Mouse (Mus musculus): ENCODE measurements around the gene Hid1. TPM values are rescaled to one million over a fixed set of nuclear protein-coding genes. Genes with fewer than 3 reads are reported as not detected.

The Hid1 gene
- polyA plus RNA-seq, 1 experiment from 2014 or later = 9.6 TPM

DNA sequence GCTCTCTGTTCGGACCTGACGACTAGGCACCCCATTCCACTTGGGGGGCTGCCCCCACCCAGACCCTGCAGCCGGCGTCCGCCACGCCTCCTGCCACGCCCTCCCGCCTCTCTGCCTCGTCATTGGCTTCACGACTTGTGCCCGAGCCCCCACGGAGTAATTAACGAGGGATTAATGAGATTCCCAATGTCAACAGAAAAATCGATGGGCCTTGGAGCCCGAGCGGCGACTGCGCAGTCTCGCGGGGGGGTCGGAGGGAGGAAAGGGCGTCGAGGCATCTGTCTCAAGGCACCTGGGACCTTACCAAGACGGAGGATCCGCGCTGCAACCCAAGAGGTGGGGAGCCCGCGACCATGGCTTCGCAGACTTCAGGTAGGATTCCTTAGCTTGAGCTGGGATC lies 33.0 kb downstream of the Hid1 start, which contains the start of gene Otop3:
Otop3 (plus strand) TSS at position 201 of the 400 bp plus-strand sequence.
- no peak for ATAC-seq (ENCODE audit: insufficient number of reproducible peaks, low FRiP score, low TSS enrichment, low read depth)
- Histone ChIP-seq H3K36me3 (no peaks in the 10 kb centered on the region), H3K4me2 (replicated peaks) (peak within 1 kb of the TSS; percentile 27), H3K4me1 (peaks cover 7% of the 10 kb centered on the region; the same call in 1 of the 2 replicates), H3K27me3 (peaks cover 76% of the 10 kb centered on the region), H3K4me3 (replicated peaks) (peak within 1 kb of the TSS; percentile 15; the same call in 1 of the 2 replicates), H3K9ac (no peak within 1 kb of the TSS), H3K9me3 (replicated peaks) (no peaks in the 10 kb centered on the region), H3K27ac (replicated peaks) (no peak within 1 kb of the TSS)
- 4% methylated on average over 29 of the region's 29 CpGs for WGBS

- WGBS = 61% methylated on average over 15 of the region's 15 CpGs
- no peak for ATAC-seq (ENCODE audit: insufficient number of reproducible peaks, low FRiP score, low TSS enrichment, low read depth)
- peaks cover 68% of the 10 kb centered on the region for H3K27me3 ChIP-seq
- no peaks in the 10 kb centered on the region for H3K9me3 ChIP-seq (replicated peaks)
- no peak overlapping the region for H3K9ac ChIP-seq
- H3K27ac ChIP-seq (replicated peaks) = no peak overlapping the region
- H3K36me3 ChIP-seq = no peaks in the 10 kb centered on the region
- peaks cover 3% of the 10 kb centered on the region; the same call in 1 of the 2 replicates for H3K4me1 ChIP-seq
- no peak overlapping the region for H3K4me3 ChIP-seq (replicated peaks)
- no peak overlapping the region for H3K4me2 ChIP-seq (replicated peaks)
Observed at GRCm38 (mm10) chr11:115329339-115329738, 38.2 kb downstream of the Hid1 start.

DNA sequence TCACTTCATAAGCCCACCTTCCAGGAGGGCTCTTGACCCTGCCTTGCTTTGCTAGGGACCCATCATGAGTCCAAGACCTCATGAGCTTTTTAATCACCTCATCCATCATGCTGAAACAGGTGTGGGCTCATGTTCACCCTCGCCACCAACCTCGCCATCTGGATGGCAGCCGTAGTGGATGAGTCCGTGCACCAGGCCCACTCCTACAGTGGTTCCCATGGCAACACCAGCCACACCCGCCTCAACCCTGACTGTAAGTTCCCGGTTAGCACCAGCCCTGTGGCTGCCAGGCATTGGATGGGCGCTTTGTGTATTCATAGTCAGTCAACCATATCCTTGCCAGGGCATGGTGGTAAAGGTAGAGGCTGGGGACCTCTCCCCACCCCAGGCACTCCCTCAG lies 40.8 kb downstream of the Hid1 start:
- Histone ChIP-seq H3K9me3 (replicated peaks) (no peaks in the 10 kb centered on the region), H3K4me2 (replicated peaks) (no peak overlapping the region), H3K36me3 (no peaks in the 10 kb centered on the region), H3K27me3 (peaks cover 70% of the 10 kb centered on the region), H3K4me3 (replicated peaks) (no peak overlapping the region), H3K9ac (no peak overlapping the region), H3K27ac (replicated peaks) (no peak overlapping the region), H3K4me1 (peaks cover 5% of the 10 kb centered on the region; the same call in 1 of the 2 replicates)
- WGBS = 56% methylated on average over 7 of the region's 7 CpGs
- no peak for ATAC-seq (ENCODE audit: insufficient number of reproducible peaks, low FRiP score, low TSS enrichment, low read depth)

GRCm38 (mm10) chr11:115323354-115323753 lies 44.2 kb downstream of the Hid1 start:
- H3K9ac ChIP-seq = no peak overlapping the region
- no peaks in the 10 kb centered on the region for H3K9me3 ChIP-seq (replicated peaks)
- H3K4me3 ChIP-seq (replicated peaks) = no peak overlapping the region
- peaks cover 12% of the 10 kb centered on the region; the same call in 1 of the 2 replicates for H3K4me1 ChIP-seq
- H3K36me3 ChIP-seq = no peaks in the 10 kb centered on the region
- ATAC-seq (ENCODE audit: insufficient number of reproducible peaks, low FRiP score, low TSS enrichment, low read depth) = no peak
- H3K27me3 ChIP-seq = peaks cover 84% of the 10 kb centered on the region
- H3K27ac ChIP-seq (replicated peaks) = no peak overlapping the region
- 17% methylated on average over 32 of the region's 32 CpGs for WGBS
- H3K4me2 ChIP-seq (replicated peaks) = no peak overlapping the region

- Histone ChIP-seq H3K9me3 (replicated peaks) (no peaks in the 10 kb centered on the region), H3K36me3 (no peaks in the 10 kb centered on the region), H3K27ac (replicated peaks) (no peak within 1 kb of the TSS), H3K4me1 (peaks cover 12% of the 10 kb centered on the region; the same call in 1 of the 2 replicates), H3K9ac (no peak within 1 kb of the TSS), H3K27me3 (peaks cover 89% of the 10 kb centered on the region), H3K4me2 (replicated peaks) (no peak within 1 kb of the TSS; the same call in 1 of the 2 replicates), H3K4me3 (replicated peaks) (0 out of 2 replicates have a peak within 1 kb of the TSS, but pooled peaks have one; percentile 3)
- WGBS = 4% methylated on average over 35 of the region's 35 CpGs
- ATAC-seq (ENCODE audit: insufficient number of reproducible peaks, low FRiP score, low TSS enrichment, low read depth) = no peak
Observed at GRCm38 (mm10) chr11:115321906-115322693, 45.5 kb downstream of the Hid1 start, which contains the start of gene Ush1g. TSS of gene Ush1g (minus strand) at chr11:115322041.

DNA sequence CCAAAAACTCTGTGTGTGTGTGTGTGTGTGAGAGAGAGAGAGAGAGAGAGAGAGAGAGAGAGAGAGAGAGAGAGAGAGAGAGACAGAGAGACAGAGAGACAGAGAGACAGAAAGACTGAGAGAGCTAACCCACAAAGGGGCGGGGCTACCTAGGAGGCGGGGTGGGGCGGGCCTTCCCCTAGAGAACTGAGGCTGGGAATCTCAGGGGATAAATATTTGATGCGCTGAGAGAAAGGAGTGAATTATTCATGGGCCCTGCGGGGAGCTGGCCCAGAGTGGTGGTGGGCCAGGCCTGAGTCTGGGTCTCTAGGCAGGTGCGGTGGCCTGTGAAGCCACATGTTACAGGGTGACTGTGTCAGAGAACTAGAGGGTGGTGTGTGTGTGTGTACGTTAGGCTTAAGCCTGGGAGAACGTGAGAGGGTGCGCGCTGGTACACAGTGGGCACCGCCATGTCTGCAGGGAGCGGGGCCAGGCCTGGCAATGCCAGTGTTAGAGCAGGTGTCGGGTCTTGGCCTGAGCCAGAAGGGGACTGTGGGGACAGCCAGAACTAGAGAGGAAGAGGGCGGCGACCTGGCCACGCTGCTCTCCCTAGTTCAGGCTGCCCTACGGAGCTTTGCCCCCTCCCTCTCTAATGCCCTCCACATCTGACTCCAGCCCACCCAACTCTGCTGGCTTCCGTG lies 47.7 kb downstream of the Hid1 start:
- Histone ChIP-seq H3K4me3 (replicated peaks) (no peak overlapping the region), H3K4me2 (replicated peaks) (no peak overlapping the region), H3K9ac (no peak overlapping the region), H3K27me3 (peaks cover 100% of the 10 kb centered on the region), H3K36me3 (no peaks in the 10 kb centered on the region), H3K27ac (replicated peaks) (no peak overlapping the region), H3K4me1 (peaks cover 12% of the 10 kb centered on the region; the same call in 1 of the 2 replicates), H3K9me3 (replicated peaks) (no peaks in the 10 kb centered on the region)
- no peak for ATAC-seq (ENCODE audit: insufficient number of reproducible peaks, low FRiP score, low TSS enrichment, low read depth)
- WGBS = 5% methylated on average over 18 of the region's 18 CpGs

DNA sequence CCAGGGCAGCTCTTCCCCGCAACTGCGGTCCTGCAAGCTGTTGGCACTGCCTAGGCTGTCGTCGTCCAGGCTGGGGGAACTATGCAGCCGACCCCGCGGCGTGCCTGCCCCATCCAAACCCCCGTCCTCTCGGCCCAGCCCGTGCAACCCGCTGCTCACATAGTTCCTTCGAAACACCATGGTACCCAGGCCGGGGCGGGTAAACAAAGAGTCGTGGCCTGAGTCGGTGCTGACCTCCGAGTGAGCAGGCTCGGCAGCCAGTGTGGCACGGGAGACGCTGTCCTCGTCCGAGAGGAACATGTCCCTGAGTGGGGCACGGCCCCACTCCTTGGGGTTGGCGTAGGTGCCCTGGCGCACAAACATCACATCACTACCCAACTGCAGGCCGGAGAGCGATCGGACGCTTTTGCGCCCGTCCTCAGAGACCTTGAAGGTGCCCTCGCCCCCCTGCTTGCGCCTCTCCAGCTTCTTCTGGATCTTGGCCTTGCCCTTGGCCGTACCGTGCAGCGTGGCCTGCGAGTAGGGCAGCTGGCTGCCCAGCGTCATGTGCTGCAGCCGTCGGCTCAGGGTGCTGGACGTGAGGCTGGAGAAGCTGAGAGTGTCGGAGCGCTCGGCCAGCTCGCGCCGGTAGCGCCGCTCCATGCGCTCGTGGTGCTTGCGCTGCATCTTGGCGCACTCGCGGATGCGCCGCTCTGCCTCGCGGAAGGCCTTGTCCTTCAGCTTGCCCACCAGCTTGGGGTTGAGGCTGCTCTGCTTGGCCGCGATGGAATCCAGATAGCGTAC lies 49.1 kb downstream of the Hid1 start:
- Histone ChIP-seq H3K9me3 (replicated peaks) (no peaks in the 10 kb centered on the region), H3K27me3 (peaks cover 97% of the 10 kb centered on the region), H3K4me1 (peaks cover 12% of the 10 kb centered on the region; the same call in 1 of the 2 replicates), H3K9ac (no peak overlapping the region), H3K27ac (replicated peaks) (no peak overlapping the region), H3K4me3 (replicated peaks) (no peak overlapping the region), H3K4me2 (replicated peaks) (no peak overlapping the region), H3K36me3 (no peaks in the 10 kb centered on the region)
- no peak for ATAC-seq (ENCODE audit: insufficient number of reproducible peaks, low FRiP score, low TSS enrichment, low read depth)
- 4% methylated on average over 63 of the region's 63 CpGs for WGBS

DNA sequence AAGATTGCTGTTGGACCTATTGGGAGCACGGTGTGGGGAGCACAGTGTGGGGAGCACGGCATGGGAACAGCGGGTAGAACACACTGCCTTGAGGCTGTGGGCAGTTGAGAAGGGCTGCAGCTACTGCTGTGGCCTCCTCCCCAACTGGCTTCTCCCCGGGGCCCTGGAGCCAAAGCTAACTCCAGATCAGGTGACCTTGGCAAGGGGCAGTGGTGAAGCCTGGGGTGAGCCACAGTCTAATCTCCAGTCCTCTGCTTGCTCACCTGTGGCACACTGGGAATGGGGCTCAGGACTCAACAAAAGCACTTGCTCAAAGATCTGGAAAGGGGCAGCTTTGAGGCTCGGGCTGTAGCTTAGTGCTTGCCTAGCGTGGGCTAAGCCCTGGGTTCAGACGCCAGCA lies 50.4 kb downstream of the Hid1 start:
- ATAC-seq (ENCODE audit: insufficient number of reproducible peaks, low FRiP score, low TSS enrichment, low read depth) = no peak
- 61% methylated on average over 7 of the region's 7 CpGs for WGBS

GRCm38 (mm10) chr11:115314249-115314648 lies 53.3 kb downstream of the Hid1 start:
- Histone ChIP-seq H3K4me1 (peaks cover 5% of the 10 kb centered on the region; the same call in 1 of the 2 replicates), H3K27me3 (peaks cover 70% of the 10 kb centered on the region), H3K4me3 (replicated peaks) (no peak overlapping the region), H3K4me2 (replicated peaks) (no peak overlapping the region), H3K36me3 (no peaks in the 10 kb centered on the region), H3K27ac (replicated peaks) (no peak overlapping the region), H3K9me3 (replicated peaks) (no peaks in the 10 kb centered on the region), H3K9ac (no peak overlapping the region)
- 47% methylated on average over 2 of the region's 2 CpGs for WGBS
- no peak for ATAC-seq (ENCODE audit: insufficient number of reproducible peaks, low FRiP score, low TSS enrichment, low read depth)

More for the DNA sequence above, 50.4 kb downstream of the Hid1 start:
- peaks cover 11% of the 10 kb centered on the region; the same call in 1 of the 2 replicates for H3K4me1 ChIP-seq
- H3K9ac ChIP-seq = no peak overlapping the region
- peaks cover 97% of the 10 kb centered on the region for H3K27me3 ChIP-seq
- H3K4me3 ChIP-seq (replicated peaks) = no peak overlapping the region
- no peaks in the 10 kb centered on the region for H3K9me3 ChIP-seq (replicated peaks)
- H3K27ac ChIP-seq (replicated peaks) = no peak overlapping the region
- H3K36me3 ChIP-seq = no peaks in the 10 kb centered on the region
- H3K4me2 ChIP-seq (replicated peaks) = no peak overlapping the region

GRCm38 (mm10) chr11:115308781-115309180 lies 58.8 kb downstream of the Hid1 start:
- Histone ChIP-seq H3K9ac (no peak overlapping the region), H3K4me2 (replicated peaks) (no peak overlapping the region), H3K9me3 (replicated peaks) (no peaks in the 10 kb centered on the region), H3K27me3 (peaks cover 23% of the 10 kb centered on the region), H3K36me3 (no peaks in the 10 kb centered on the region), H3K4me1 (peaks cover 18% of the 10 kb centered on the region), H3K4me3 (replicated peaks) (no peak overlapping the region), H3K27ac (replicated peaks) (no peak overlapping the region)
- ATAC-seq (ENCODE audit: insufficient number of reproducible peaks, low FRiP score, low TSS enrichment, low read depth) = no peak
- 60% methylated on average over 1 of the region's 1 CpGs for WGBS

DNA sequence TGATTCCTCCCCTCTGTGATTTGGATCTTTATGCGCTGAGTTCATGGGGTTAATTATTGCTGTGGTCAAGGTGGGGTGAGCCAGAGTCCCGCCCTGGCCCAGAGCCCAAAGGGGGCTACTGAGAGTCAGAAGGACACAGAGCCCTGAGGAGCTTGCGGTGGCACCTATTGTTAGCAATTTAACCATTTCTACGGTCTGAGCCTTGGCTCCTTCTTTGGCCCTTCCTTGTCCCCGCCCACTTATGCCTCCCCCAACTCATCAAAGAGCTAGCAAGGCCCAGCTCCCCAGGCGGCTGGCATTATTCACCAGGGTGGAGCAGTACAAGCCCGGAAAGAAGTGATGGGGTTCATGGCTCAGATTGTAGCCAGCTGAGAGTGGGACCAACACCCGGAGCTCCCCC lies 60.7 kb downstream of the Hid1 start, which contains the start of gene Otop2:
Otop2 (plus strand) TSS at position 301 of the 400 bp plus-strand sequence.
- H3K27me3 ChIP-seq = peaks cover 7% of the 10 kb centered on the region; the same call in 1 of the 2 replicates
- H3K36me3 ChIP-seq = no peaks in the 10 kb centered on the region
- no peak within 1 kb of the TSS for H3K4me2 ChIP-seq (replicated peaks)
- H3K4me1 ChIP-seq = peaks cover 18% of the 10 kb centered on the region
- no peak within 1 kb of the TSS for H3K27ac ChIP-seq (replicated peaks)
- no peak within 1 kb of the TSS for H3K9ac ChIP-seq
- H3K4me3 ChIP-seq (replicated peaks) = no peak within 1 kb of the TSS
- no peak for ATAC-seq (ENCODE audit: insufficient number of reproducible peaks, low FRiP score, low TSS enrichment, low read depth)
- 20% methylated on average over 8 of the region's 8 CpGs for WGBS
- no peaks in the 10 kb centered on the region for H3K9me3 ChIP-seq (replicated peaks)

Data from embryonic facial prominence, embryonic 15.5 days (tissue).